Mouse (Mus musculus) CD4-positive, CD25-positive, alpha-beta regulatory T cell, adult 2 months (primary cell): ENCODE results near the gene Dgke.
A peak's percentile ranks its signal among the peaks of the same experiment; 100 is the strongest.
"Not testable (repeated sequence)": the region's sequence is repeated elsewhere in the genome, so short reads cannot be mapped to it uniquely, and the experiment has no call there.

Source experiments
- DNase-seq: peaks from one replicate; pipeline ENCODE4 v3.0.0-alpha.2; 2012; ENCODE audit warnings: low read depth, low spot score

Dgke gene

DNA sequence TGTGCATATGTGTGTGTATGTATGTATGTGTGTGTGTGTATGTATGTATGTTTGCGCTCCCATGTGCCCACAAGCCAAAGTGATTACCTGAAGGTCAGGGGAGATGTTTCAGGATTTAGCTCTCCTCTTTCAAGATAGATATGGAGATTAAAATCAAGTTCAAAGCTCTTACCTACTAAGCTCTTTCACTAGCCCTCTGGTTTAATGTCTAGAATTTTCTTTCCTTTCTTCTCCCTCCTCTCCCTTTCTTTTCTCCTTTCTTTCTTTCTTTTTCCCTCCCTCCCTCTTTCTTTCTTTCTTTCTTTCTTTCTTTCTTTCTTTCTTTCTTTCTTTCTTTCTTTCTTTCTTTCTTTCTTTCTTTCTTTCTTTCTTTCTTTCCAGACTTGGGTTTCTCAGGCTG lies at the start of gene Dgke:
Gene Dgke (minus strand): TSS at position 101 of the 400 bp plus-strand sequence.
- no peak for DNase-seq

DNA sequence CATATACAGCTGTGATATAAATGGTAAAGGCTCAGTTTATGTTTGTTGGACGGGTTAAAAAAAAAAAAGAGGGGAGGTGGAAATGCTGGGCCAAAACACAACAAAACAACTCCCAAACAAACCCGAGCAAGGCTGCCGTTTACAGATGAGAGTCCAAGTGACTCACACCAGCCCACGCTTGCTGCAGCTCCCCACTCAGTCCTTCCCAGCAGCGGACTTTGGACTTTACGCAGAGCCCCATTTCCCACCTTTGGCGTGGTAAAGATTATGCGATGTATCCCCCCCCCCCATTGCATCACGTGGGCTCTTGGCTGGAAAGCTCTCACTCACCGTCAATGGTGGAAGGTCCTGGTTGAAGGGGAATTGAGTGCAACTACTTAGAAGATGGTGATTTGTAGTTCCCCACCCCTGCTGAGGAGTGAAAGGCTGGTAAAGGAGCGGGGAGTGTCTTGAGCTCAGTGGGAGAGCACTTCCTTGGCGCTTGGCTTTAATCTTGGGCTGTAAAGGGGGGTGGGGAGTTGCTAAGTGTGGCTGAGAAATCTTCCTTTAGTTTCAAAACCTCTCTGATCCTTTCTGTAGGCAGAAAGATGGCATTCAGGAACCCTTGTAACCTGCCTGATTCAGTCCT lies 40.6 kb upstream of the Dgke start:
- DNase-seq, result no peak

DNA sequence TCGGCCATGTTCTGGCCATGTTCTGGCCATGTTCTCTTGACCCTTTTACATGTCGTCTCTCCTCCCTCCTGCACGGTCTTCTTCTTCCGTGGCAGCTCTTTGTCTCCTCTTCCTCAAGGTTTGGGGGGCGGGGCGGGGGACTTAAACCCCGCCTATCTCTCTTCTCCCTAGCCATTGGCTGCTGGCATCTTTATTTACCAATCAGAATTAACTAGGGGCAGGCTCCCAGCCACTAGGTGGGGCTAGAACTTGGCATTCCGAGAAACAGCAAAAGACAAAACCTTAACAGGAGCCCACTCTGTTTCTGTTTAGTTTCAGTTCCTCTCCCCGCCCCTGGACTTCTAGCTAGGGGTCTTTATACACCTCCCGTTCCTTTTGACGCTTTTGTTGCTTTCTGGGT lies 39.2 kb upstream of the Dgke start:
- no peak for DNase-seq

DNA sequence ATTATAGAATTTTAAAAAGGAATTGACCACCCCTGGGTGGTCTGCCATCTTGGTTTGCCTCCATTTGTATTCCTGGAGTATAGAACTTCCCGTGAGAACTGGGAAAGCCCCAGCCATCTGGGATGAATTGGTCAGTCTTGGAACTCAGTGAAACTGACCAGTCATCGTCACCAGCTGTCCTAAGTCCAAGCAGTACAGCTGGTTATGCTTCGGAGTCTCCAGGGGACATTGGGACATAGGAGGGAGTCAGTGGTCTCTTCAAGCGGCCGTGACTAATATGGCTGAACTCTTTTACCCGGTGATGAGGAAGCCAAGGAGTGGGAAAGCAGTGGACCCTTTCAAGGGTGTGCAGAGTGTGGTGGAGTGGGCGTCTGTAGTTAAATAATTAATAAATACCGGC lies 38.6 kb upstream of the Dgke start:
- no peak for DNase-seq

DNA sequence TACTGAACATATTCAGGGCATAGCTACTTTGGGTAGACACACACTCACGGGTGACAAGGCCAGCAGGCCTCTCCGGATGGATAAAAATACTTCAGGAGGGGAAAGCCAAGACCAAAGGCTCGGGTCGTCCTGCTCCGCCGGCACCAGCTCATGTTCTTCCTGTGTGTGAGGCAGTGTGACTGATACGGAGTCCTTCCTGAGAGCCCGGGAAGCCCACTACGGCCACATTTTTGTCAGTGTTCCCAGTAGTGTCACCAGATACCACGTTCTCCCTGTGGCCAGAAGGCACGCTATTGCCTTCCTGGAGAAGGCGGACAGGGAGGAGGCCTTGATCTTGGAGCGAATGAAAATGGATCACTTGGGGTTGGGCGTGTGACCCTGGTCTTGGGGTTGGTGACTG lies 36.5 kb upstream of the Dgke start:
- no peak for DNase-seq

DNA sequence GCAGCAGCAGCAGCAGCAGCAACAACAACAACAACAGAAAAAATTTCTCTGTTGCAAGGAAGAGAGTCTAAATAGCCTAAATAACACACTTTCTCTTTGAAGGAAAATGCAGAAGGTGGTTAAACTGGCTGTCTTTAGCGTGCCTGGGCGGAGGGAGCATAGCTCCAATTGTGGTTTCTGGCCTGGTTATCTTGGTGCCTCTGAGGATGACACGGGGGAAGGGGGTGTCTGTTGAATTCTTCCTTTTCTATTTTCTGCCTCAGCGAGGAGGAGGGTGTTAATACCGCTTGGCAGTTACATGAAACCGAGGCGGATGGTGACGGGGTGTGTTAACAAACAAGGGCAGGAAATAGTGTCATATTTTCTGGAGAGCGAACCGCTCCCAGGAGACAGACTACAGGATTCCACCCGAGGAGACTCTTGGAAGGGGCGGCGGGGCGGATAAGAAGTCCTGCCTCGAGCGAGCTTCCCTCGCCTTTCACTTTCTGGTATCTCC lies 34.2 kb upstream of the Dgke start:
- DNase-seq, result peak; percentile 50

DNA sequence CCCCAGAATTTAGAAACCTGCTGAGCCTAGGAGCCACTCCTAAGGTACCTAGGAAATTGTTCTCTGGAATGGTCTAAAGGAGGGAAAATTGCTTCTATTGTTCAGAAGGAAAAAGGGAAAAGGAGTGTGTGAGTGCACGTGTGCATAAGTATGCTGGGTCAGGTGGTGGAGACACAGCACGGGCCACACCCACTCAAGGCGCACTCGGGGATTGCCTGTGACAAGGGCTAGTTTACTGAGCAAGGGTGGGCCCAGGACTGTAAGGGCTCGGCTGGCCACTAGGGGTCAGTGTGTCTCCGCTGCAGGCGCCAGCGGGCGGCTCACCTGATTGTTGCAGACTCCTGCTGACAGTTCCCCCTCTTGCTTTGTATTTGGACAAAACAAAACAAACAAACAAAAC lies 33.8 kb upstream of the Dgke start:
- DNase-seq, result peak; percentile 94

DNA sequence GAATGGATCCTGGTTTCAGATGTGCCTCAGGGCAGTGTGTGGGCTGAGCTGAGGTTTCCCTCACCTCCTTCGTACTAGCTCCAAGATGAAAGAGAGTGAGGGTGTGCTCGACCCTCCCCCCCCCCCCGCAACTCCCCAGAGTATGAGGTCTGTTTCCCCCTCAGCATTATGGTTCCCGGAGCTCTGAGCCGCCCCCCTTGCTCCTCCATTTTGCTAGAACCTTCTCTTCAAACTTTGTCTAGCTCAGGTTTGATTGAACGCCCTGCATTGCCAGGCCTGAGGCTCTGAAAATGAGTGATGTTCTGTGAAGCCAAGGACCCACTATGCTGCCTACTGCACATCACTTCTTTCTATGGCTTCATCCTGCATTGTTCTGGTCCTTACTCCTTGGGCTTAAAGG lies 32.3 kb upstream of the Dgke start:
- no peak for DNase-seq

DNA sequence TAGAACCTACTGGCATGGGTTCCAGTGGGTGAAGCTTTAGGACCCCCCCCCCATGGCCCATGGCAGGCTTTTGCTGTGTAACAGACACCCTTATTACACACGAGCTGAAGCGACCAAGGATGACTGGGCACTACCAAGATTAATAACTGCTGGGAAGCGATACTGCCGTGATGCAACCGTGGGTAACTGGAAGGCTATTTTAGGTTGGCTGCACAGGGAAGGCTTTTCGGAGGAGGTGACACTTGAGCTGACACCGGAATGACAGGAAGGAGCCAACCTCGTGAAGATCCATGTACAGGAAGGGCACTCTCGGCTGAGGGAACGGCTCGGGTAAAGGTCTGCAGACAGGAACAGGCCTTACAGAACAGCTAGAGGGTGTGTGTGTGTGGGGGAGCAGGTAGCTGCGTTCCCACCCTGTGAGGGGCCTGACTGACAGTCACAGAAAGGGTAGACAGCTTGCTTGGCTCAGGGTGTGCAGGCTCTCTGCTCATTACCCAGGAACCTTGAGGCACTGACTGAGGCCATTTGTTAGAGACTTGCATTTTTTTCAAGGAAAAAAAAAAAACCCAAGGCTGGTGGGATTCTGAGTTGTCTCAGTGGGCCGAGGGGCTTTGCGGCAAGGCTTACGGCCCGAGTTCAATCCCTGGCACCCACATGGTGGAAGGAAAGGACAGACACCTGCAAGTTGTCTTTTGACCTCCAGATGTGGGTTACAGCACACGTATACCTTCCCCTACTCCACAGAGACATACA lies 31.6 kb upstream of the Dgke start:
- DNase-seq, result no peak

DNA sequence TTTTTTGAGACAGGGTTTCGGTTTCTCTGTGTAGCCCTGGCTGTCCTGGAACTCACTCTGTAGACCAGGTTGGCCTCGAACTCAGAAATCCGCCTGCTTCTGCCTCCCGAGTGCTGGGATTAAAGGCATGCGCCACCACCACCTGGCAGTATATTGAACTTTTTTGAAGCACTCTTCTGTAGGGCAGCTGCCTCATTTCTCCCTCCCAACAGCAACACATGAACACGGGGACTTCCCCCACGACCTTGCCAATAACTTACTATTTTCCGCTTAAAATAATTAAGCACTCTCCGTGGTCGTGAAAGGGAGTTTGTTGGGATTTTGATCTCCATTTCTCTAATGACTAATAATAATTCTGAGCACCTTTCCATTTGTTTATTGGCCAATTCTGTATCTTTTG lies 30.6 kb upstream of the Dgke start:
- DNase-seq, result peak; percentile 31

DNA sequence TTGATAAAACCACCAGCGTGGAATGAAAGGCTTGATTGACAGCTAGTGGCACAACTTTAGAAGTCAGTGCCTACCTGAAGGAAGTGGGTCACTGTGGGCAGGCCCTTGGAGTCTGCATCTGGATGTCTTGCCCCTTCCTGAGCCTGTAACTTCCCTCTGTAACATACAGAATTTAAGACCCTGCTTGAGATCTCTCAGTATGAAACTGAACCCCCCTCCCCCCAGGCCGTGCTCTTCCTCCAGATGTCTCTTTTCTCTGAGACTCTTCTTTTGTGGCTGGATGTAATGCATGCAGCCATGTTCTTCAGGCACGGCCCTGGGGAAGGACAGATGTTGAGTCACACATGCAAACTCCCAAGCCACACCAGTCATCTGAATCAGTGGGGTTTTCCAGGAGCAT lies 28.7 kb upstream of the Dgke start:
- DNase-seq, result no peak

DNA sequence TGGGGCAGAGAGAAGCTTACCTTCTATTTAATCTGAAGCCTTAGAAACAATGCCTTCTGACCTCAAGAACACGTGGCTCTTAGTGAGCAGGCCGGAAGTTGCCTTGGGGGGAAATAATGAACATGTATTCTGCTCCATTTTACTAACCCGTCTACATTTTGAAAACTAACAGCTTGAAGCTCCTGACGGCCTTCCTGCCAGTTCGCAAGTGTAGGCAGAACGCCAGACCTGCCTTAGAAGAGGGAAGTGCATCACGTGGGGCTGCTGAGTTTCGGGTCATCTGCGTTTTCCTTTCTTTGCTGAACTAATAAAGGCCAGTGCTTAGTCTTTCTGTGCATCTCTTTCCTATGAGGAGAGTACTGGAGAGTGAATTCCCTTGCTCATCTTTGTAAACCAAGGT lies 26.1 kb upstream of the Dgke start:
- peak; percentile 52 for DNase-seq

DNA sequence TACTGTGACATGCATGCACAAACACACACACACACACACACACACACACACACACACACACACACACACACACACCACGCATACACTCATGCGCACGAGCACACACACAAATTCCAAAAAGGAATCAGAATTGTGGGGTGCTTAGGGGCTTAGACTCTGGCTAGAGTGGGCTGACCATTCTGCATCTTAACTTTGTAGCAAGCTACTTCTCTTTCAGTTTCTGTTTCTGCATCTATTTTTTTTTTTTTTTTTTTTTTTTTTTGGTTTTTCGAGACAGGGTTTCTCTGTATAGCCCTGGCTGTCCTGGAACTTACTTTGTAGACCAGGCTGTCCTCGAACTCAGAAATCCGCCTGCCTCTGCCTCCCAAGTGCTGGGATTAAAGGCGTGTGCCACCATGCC lies 23.7 kb upstream of the Dgke start:
- not testable (repeated sequence) for DNase-seq

DNA sequence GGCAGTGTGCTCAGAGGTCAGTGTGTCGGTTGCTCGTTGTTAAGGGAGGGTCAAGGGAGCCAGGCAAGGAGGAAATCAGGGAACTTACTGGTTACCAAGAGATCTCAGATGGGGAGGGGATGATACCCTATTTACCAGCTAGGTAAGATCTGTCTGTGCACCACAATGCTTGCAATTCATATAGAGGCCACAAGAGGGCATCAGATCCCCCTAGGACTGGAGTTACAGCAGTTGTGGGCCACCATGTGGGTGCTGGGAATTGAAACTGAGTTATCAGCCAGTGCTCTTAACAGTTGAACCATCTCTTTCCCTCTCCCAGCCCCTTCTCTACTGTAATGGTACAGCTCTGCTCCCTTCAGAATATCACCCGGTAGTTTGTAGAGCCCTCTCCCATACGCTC lies 22.1 kb upstream of the Dgke start:
- peak; percentile 56 for DNase-seq

DNA sequence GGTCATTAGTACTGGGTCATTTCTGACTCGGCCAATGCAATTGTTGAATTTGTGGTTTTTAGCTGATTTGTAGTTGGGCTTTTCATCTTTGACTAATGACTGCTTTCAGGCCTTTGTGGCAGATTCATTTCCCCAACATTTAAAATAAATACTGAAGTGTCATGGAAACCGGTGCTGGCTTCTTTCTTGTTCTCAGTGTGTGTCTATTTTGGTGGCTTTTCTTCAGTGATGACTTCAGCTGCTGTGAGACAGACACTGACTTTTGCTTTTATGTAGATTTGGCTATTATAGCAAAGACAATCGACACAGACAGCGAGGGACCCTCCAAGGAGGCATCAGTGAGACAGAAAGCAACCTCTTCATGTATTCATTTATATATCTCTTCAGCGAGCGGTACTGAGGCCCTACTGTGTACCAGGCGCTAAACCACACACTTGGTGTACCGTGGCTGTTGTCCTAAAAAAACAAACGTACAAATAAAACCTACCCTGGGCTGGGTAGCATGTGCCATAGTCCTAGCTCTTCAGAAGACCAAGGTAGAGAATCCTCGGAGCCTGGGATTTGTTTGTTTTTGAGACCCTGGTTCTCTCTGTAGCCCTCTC lies 19.7 kb upstream of the Dgke start:
- DNase-seq, result no peak

DNA sequence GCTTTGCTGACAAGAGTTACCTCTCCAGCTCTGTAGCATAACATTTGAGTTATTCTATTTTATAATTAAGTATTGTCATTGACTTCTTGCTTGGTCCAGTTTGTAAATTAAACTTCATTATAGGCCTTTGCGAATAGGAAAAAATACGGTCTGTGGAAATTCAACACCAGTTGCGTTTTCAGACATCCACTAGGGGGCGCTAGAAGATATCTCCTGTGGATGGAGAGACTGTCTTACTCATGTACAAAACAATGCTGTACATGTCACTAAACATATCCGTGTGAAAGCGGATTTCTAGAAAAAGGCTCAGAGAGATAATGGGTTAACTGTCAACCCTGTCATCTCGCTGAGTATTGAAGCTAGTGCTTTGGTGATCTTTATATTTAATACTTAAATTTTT lies 18.0 kb upstream of the Dgke start:
- peak; percentile 81 for DNase-seq

DNA sequence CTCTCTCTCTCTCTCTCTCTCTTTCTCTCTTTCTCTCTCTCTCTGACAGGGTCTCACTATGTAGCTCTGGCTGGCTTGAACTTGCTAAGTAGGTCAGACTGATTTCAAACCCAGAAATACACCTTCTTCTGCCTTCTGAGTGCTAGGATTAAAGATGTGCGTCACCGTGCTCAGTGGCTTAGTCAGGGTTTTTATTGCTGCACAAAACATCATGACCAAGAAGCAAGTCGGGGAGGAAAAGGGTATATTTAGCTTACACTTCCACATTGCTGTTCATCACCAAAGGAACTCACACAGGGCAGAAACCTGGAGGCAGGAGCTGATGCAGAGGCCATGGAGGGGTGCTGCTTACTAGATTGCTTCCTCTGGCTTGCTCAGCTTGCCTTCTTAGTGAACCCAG lies 16.0 kb upstream of the Dgke start:
- not testable (repeated sequence) for DNase-seq

DNA sequence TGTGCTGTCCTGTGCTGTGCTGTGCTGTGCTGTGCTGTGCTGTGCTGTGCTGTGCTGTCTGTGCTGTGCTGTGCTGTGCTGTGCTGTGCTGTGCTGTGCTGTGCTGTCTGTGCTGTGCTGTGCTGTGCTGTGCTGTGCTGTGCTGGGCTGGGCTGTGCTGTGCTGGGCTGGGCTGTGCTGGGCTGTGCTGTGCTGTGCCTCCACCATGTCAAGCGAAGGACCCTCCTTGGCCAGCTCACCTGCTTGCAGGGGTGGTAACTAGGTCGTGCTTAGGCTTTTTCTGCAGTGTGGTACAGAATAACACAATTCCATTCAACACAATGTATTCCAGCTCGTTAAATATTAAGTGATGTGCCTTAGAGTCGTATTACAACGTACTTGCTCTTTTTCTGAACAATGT lies 15.3 kb upstream of the Dgke start:
- not testable (repeated sequence) for DNase-seq

DNA sequence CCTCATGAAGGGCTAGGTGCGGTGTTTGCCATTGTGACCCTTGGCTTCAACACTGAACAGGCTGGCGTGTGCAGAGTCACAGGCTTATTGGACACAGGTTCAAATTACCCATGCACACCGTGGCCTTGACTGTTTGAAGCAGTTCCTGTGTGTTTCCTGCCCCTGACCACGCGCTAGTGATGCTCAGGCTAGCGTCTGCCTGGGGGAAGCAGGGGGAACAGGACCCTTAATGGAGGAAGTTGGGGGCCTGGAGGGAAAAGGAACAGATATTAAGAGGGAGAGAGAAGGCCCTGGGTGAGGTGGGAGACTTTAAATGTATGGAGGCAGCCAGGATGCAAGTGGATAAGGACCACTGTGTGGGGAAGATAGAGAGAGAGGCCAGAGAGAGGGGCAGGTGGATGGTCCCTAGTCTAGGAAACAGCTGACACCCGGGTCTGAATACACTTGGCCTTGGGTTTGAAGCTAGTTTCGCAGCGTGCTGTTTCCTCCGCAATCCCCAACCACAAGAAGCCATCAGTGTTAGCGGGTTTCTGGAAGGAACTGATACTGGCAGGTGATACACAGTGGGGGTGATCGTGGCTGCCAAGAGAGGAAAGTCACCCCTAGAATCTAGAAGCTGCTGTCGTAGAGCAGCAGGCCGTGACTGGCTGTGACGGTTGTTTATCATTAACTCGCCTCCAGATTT lies 12.5 kb upstream of the Dgke start:
- no peak for DNase-seq

DNA sequence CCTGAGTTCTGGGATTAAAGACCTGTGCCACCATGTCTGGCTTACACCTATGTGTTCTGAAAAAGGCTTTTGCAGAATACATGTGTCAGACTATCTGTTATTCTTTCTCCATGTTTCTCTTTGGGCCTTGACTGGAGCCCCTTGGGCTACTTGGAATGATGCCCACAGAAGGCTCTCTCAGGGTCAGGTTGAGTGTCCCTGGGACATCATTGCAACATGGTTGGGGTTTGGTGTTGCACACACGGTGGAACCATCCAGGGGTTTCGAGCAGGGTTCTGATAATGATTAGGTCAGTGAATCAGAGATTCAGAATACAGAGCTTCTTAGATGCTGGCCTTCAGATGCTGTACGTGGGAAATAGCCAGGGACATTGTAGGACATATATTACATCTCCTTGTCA lies 11.7 kb upstream of the Dgke start:
- no peak for DNase-seq

DNA sequence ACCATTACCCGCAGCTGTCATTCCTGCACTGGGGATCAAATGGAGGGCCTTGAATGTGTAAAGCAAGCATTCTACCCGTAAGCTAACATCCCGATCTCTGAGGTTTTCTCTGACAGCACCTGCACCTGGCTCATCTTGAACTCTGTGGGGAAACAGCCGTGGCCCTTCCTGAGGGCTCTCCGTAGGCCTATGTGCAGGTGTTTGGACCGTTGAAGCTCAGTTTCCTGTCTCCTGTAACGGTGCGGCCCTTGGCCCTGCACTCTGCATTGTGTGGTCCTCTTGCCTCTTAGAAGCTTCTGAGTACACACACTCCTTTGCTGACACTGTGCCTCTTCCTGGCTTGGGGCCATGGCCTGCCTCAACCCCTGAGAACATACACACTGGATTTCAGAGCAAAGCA lies 11.0 kb upstream of the Dgke start:
- no peak for DNase-seq

DNA sequence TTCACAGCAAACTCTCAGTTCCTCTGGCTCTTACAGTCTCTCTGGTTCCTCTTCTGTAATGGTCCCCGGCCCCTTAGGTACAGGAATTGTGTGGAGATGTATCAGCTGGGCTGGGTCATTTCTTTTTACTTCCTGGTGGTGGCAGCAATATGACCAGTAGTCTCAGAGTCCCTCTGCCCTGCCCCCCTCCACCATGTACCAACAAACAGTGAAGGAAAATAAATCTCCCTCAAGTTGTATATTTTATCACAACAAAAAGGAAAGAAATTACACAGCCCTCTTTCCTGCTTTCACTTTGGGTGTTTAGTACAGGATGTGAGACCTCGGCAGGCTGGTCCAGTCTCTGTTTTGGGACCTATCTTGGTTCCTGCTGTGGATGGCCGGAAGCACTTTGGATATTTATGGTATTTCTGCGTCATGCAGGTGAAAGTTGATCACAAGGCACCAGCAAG lies 9.7 kb upstream of the Dgke start:
- no peak for DNase-seq
